Mouse (Mus musculus) heart, postnatal 0 days (tissue): Measurements from ENCODE around the gene Acyp2. TPM values are rescaled to one million over a fixed set of nuclear protein-coding genes. Genes with fewer than 3 reads are reported as not detected.

ENCODE experiments used
- ATAC-seq: fragments of 200-750 bp; cut with Nextera tagmentation; 2 replicates; pipeline ENCODE4 v1.8.0; 2017; ENCODE audit warnings: low read depth, moderate number of reproducible peaks, moderate library complexity; ENCODE audit not compliant: insufficient read depth
- DNase-seq: peaks from one replicate; pipeline ENCODE4 v3.0.0-alpha.2; 2016; ENCODE audit warnings: low spot score
- H3K27ac ChIP-seq: fragments of 300-500 bp; sonication (generic); 2 replicates; pipeline ENCODE4 v1.5.1; 2014; ENCODE audit warnings: low read depth, mild to moderate bottlenecking
- H3K27me3 ChIP-seq: fragments of 300-500 bp; sonication (generic); 2 replicates; pipeline ENCODE4 v1.6.1; 2014; ENCODE audit warnings: low read length, mixed read lengths; ENCODE audit not compliant: control insufficient read depth, insufficient read depth
- H3K36me3 ChIP-seq: fragments of 300-500 bp; sonication (generic); replicated peaks from 2 replicates; pipeline ENCODE4 v1.6.1; 2014; ENCODE audit warnings: low read length, mixed read lengths; ENCODE audit not compliant: control insufficient read depth, insufficient read depth
- H3K4me1 ChIP-seq: fragments of 300-500 bp; sonication (generic); 2 replicates; pipeline ENCODE4 v1.6.1; 2014; ENCODE audit warnings: antibody characterized with exemption; ENCODE audit not compliant: control insufficient read depth, insufficient read depth
- H3K4me2 ChIP-seq: fragments of 300-500 bp; sonication (generic); 2 replicates; pipeline ENCODE4 v1.6.1; 2014; ENCODE audit warnings: low read depth, mild to moderate bottlenecking, low read length, moderate library complexity
- H3K4me3 ChIP-seq: fragments of 300-500 bp; sonication (generic); 2 replicates; pipeline ENCODE4 v1.5.1; 2014; ENCODE audit warnings: low read depth, low read length
- H3K9ac ChIP-seq: fragments of 300-500 bp; sonication (generic); replicated peaks from 2 replicates; pipeline ENCODE4 v1.6.1; 2014; ENCODE audit warnings: low read depth, low read length, mixed read lengths
- H3K9me3 ChIP-seq: fragments of 300-500 bp; sonication (generic); replicated peaks from 2 replicates; pipeline ENCODE4 v1.6.1; 2016; ENCODE audit warnings: low read length; ENCODE audit not compliant: control insufficient read depth
- CTCF ChIP-seq: IDR thresholded peaks from 2 replicates; pipeline ENCODE4 v1.5.1; 2016; ENCODE audit warnings: antibody characterized with exemption, control low read depth, low read depth
- EP300 ChIP-seq: IDR thresholded peaks from 2 replicates; pipeline ENCODE4 v1.6.1; 2016; ENCODE audit warnings: antibody characterized with exemption, low read depth
- WGBS: fragments of 180-500 bp; shearing (Covaris S2); extraction: QIAGEN DNeasy Blood & Tissue Kit; methylation state at CpG from one replicate; pipeline ENCODE4 v1.1.7; 2014; 5-methylcytosine and 5-hydroxymethylcytosine counted together
- polyA plus RNA-seq: library from polyadenylated mRNA; unstranded; fragments of >200 nt; fragmentation: Nextera tagmentation; extraction: Ambion mirVana; gene quantifications from 2 replicates; pipeline ENCODE4 v1.2.1, GENCODE M21; 2015
- total RNA-seq: library from RNA; depleted of rRNA; stranded (reverse); fragments of >200 nt; gene quantifications from 2 replicates; pipeline ENCODE4 v1.2.3, GENCODE M21; 2014; ENCODE audit warnings: low replicate concordance; rRNA removed

Gene Acyp2
- total and polyA plus RNA-seq, 2 experiments from 2014 or later = 27.6 to 85.8 TPM

- H3K9me3 ChIP-seq = no peaks in the 10 kb centered on the region
Measured at GRCm38 (mm10) chr11:30471187-30471586, 178.2 kb downstream of the Acyp2 start.

More at GRCm38 (mm10) chr11:30471187-30471586, 178.2 kb downstream of the Acyp2 start:
- ATAC-seq (no peak), DNase-seq (no peak)
- no peaks in the 10 kb centered on the region for H3K36me3 ChIP-seq
- no peak for TF ChIP-seq CTCF
- TF ChIP-seq EP300 = no peak
- H3K4me3 ChIP-seq = 0 out of 2 replicates have a peak overlapping the region, but pooled peaks have one; percentile 51
- H3K4me2 ChIP-seq = peak overlapping the region; percentile 70
- 53% methylated on average over 8 of the region's 8 CpGs for WGBS
- H3K27me3 ChIP-seq = no peaks in the 10 kb centered on the region
- no peak overlapping the region for H3K9ac ChIP-seq
- peak overlapping the region; percentile 61 for H3K27ac ChIP-seq
- peaks cover 5% of the 10 kb centered on the region for H3K4me1 ChIP-seq

Other genes starting within 250 kb of the Acyp2 start
- gene 4930505A04Rik, start 177.8 kb downstream of the Acyp2 start, total RNA-seq = not detected in 2 replicates
- gene 4930505A04Rik, start 177.8 kb downstream of the Acyp2 start, polyA plus RNA-seq = not detected in 2 replicates
- 43.2 and 59.8 TPM in 2 replicates for gene Psme4, start 122.1 kb upstream of the Acyp2 start, total RNA-seq
- gene Psme4, start 122.1 kb upstream of the Acyp2 start, polyA plus RNA-seq = 10.6 and 12.0 TPM in 2 replicates
- 0.08 TPM in 1 of 2 replicates, not detected in the other for gene Gpr75, start 235.8 kb upstream of the Acyp2 start, total RNA-seq
- gene Gpr75, start 235.8 kb upstream of the Acyp2 start, polyA plus RNA-seq = not detected in 2 replicates
- gene Asb3, start 235.8 kb upstream of the Acyp2 start, total RNA-seq = 5.9 and 10.9 TPM in 2 replicates
- 11.9 and 16.3 TPM in 2 replicates for gene Asb3, start 235.8 kb upstream of the Acyp2 start, polyA plus RNA-seq